8 mouse cellular contexts compared by ENCODE assay signal in genomic region chr2:119476166-119476565, GRCm38 (mm10). TPM values are rescaled to one million over a fixed set of nuclear protein-coding genes. Genes with fewer than 3 reads are reported as not detected.
DNase-seq lines count a peak whose midpoint lies in the region; ATAC-seq lines count a peak whose summit lies in the region.

No protein-coding gene starts in this region.

- 9% methylated on average over 7 of the region's 7 CpGs for WGBS in lung, embryonic 15.5 days
- 32% methylated on average over 7 of the region's 7 CpGs for WGBS in forebrain, embryonic 10.5 days
- 29% methylated on average over 7 of the region's 7 CpGs for WGBS in limb, embryonic 11.5 days
- WGBS in neural tube, embryonic 15.5 days, result 26% methylated on average over 7 of the region's 7 CpGs

- peak overlapping the region; percentile 97 for H3K9ac ChIP-seq in lung, embryonic 15.5 days
- no peak overlapping the region for H3K9ac ChIP-seq in limb, embryonic 11.5 days (ENCODE audit: low read length)
- peak overlapping the region; percentile 94 for H3K9ac ChIP-seq in neural tube, embryonic 15.5 days (replicated peaks)

- intact Hi-C loops in left cerebral cortex, postnatal 25 days (cut with DNase I), result loop anchor here (5.0 kb wide), 1 partner anchor 116 kb away; no protein-coding TSS in a partner anchor

- H3K27me3 ChIP-seq in lung, embryonic 15.5 days, result no peaks in the 10 kb centered on the region
- H3K27me3 ChIP-seq in forebrain, embryonic 10.5 days (ENCODE audit: poor library complexity, severe bottlenecking), result no peaks in the 10 kb centered on the region
- H3K27me3 ChIP-seq in limb, embryonic 11.5 days (ENCODE audit: control insufficient read depth, insufficient read depth, low read length), result no peaks in the 10 kb centered on the region
- no peaks in the 10 kb centered on the region for H3K27me3 ChIP-seq in neural tube, embryonic 15.5 days (replicated peaks)

- H3K4me3 ChIP-seq in lung, embryonic 15.5 days, result peak overlapping the region; percentile 81
- peak overlapping the region; percentile 84 for H3K4me3 ChIP-seq in forebrain, embryonic 10.5 days
- peak overlapping the region; percentile 94 for H3K4me3 ChIP-seq in limb, embryonic 11.5 days (ENCODE audit: low read depth, low read length)
- peak overlapping the region; percentile 84 for H3K4me3 ChIP-seq in neural tube, embryonic 15.5 days (replicated peaks)

- H3K4me2 ChIP-seq in lung, embryonic 15.5 days, result peak overlapping the region; percentile 84
- peak overlapping the region; percentile 73 for H3K4me2 ChIP-seq in limb, embryonic 11.5 days (ENCODE audit: low read depth, severe bottlenecking)
- peak overlapping the region; percentile 80 for H3K4me2 ChIP-seq in neural tube, embryonic 15.5 days

- H3K36me3 ChIP-seq in lung, embryonic 15.5 days, result peaks cover 3% of the 10 kb centered on the region; the same call in 1 of the 2 replicates
- peaks cover 29% of the 10 kb centered on the region for H3K36me3 ChIP-seq in forebrain, embryonic 10.5 days (replicated peaks)
- H3K36me3 ChIP-seq in limb, embryonic 11.5 days (ENCODE audit: control insufficient read depth, insufficient read depth, low read length), result no peaks in the 10 kb centered on the region; the same call in 1 of the 2 replicates
- H3K36me3 ChIP-seq in neural tube, embryonic 15.5 days, result no peaks in the 10 kb centered on the region

- no peaks in the 10 kb centered on the region for H3K9me3 ChIP-seq in lung, embryonic 15.5 days
- H3K9me3 ChIP-seq in forebrain, embryonic 10.5 days, result no peaks in the 10 kb centered on the region
- no peaks in the 10 kb centered on the region for H3K9me3 ChIP-seq in limb, embryonic 11.5 days (ENCODE audit: control insufficient read depth, low read length)
- H3K9me3 ChIP-seq in neural tube, embryonic 15.5 days (replicated peaks), result no peaks in the 10 kb centered on the region

- H3K4me1 ChIP-seq in lung, embryonic 15.5 days, result peaks cover 24% of the 10 kb centered on the region; the same call in 1 of the 2 replicates
- peaks cover 27% of the 10 kb centered on the region for H3K4me1 ChIP-seq in forebrain, embryonic 10.5 days
- H3K4me1 ChIP-seq in limb, embryonic 11.5 days (ENCODE audit: control insufficient read depth, insufficient read depth, low read length), result peaks cover 3% of the 10 kb centered on the region; the same call in 1 of the 2 replicates
- H3K4me1 ChIP-seq in neural tube, embryonic 15.5 days, result peaks cover 32% of the 10 kb centered on the region

- ATAC-seq in lung, embryonic 15.5 days (ENCODE audit: borderline replicate concordance, extremely low read depth, low FRiP score, low TSS enrichment), result no peak
- no peak for ATAC-seq in limb, embryonic 11.5 days (ENCODE audit: insufficient number of reproducible peaks, low FRiP score, low TSS enrichment, low read depth)
- no peak for ATAC-seq in neural tube, embryonic 15.5 days (ENCODE audit: low FRiP score)

- DNase-seq in lung, postnatal 14 days, result no peak
- DNase-seq in forebrain, embryonic 10.5 days (ENCODE audit: extremely low spot score, low spot score), result no peak
- no peak for DNase-seq in limb, embryonic 11.5 days (ENCODE audit: low spot score)
- no peak for DNase-seq in left cerebral cortex, postnatal 25 days (ENCODE audit: low spot score in 2 of 2)
- no peak for DNase-seq in kidney, postnatal 10 days
- DNase-seq in kidney, adult 18-20 months, result no peak

- peak overlapping the region; percentile 96 for H3K27ac ChIP-seq in lung, embryonic 15.5 days
- H3K27ac ChIP-seq in forebrain, embryonic 10.5 days, result 0 out of 2 replicates have a peak overlapping the region, but pooled peaks have one; percentile 100
- H3K27ac ChIP-seq in limb, embryonic 11.5 days (replicated peaks; ENCODE audit: low read depth, low read length), result no peak overlapping the region
- H3K27ac ChIP-seq in neural tube, embryonic 15.5 days (replicated peaks), result peak overlapping the region; percentile 99; the same call in 1 of the 2 replicates

RNA-seq across cellular contexts. Expression of gene Ino80, which starts 1.3 kb away (rescaled TPM):
- polyA plus RNA-seq in lung, embryonic 15.5 days (2015; fragmentation: Nextera tagmentation; extraction: Ambion mirVana), result 3.7 and 4.3 TPM in 2 replicates
- polyA plus RNA-seq in forebrain, embryonic 10.5 days (2016; fragmentation: Nextera tagmentation; extraction: Ambion mirVana), result 4.1 and 4.6 TPM in 2 replicates
- polyA plus RNA-seq in limb, embryonic 11.5 days (2014; fragmentation: Nextera tagmentation; extraction: Ambion mirVana), result 5.2 TPM in 2 replicates
- polyA plus RNA-seq in neural tube, embryonic 15.5 days (2015; fragmentation: Nextera tagmentation; extraction: Ambion mirVana), result 3.1 and 3.5 TPM in 2 replicates
- 10 to 100 TPM; 19.5 to 20.7 TPM for total RNA-seq in left cerebral cortex, postnatal 25 days (2021)
